Mouse (Mus musculus) CH12.LX (cell line): ENCODE data around the gene Mthfd2. TPM values are rescaled to one million over a fixed set of nuclear protein-coding genes. Genes with fewer than 3 reads are reported as not detected.

Experiments
- DNase-seq: peaks from one replicate; pipeline ENCODE4 v3.0.0-alpha.2; 2013; ENCODE audit errors: extremely low read depth
- H3K27ac ChIP-seq: 2 replicates; pipeline ENCODE4 v1.5.1; 2012; ENCODE audit warnings: low read depth, mild to moderate bottlenecking, control low read depth, moderate library complexity; ENCODE audit not compliant: insufficient read depth
- H3K27me3 ChIP-seq: replicated peaks from 2 replicates; pipeline ENCODE3; 2012; ENCODE audit warnings: inconsistent platforms
- H3K36me3 ChIP-seq, 2 experiments: replicated peaks in 1 of 2; 2 replicates each; pipeline versions ENCODE3 to v1.6.1; 2012; ENCODE audit warnings: inconsistent platforms in 1 of 2, low read length in 1 of 2, mild to moderate bottlenecking in 1 of 2, mixed read lengths in 1 of 2, moderate library complexity in 1 of 2; ENCODE audit not compliant: control insufficient read depth in 1 of 2, insufficient read depth in 1 of 2
- H3K4me1 ChIP-seq, 2 experiments: 2 replicates each; pipeline ENCODE4 v1.6.1; 2012; ENCODE audit warnings: inconsistent platforms in 1 of 2, moderate library complexity in 1 of 2; ENCODE audit not compliant: insufficient read depth in 2 of 2, control insufficient read depth in 1 of 2
- H3K4me2 ChIP-seq: 2 replicates; pipeline ENCODE4 v1.6.1; 2012; ENCODE audit warnings: low read depth, mild to moderate bottlenecking, control low read depth; ENCODE audit not compliant: poor library complexity, insufficient read depth, severe bottlenecking
- H3K4me3 ChIP-seq, 3 experiments: fragments of 150-350 bp in 1 of 3; sonication (generic) in 1 of 3; replicated peaks in 1 of 3; 2 replicates each; pipeline versions ENCODE3 to v1.5.1; 2011 to 2012; ENCODE audit warnings: low read depth in 2 of 3, low read length in 2 of 3, mild to moderate bottlenecking in 2 of 3, moderate library complexity in 2 of 3, control low read depth in 1 of 3, improper control_type of control experiment in 1 of 3, inconsistent platforms in 1 of 3, mixed read lengths in 1 of 3; ENCODE audit not compliant: poor library complexity in 1 of 3
- H3K79me2 ChIP-seq: replicated peaks from 2 replicates; pipeline ENCODE4 v1.6.1; 2012; ENCODE audit warnings: mild to moderate bottlenecking, moderate library complexity; ENCODE audit not compliant: control insufficient read depth, poor library complexity, insufficient read depth, severe bottlenecking; ENCODE audit errors: extremely low read depth
- H3K9ac ChIP-seq: 2 replicates; pipeline ENCODE4 v1.6.1; 2012; ENCODE audit warnings: low read depth, mild to moderate bottlenecking, control low read depth, moderate library complexity; ENCODE audit not compliant: insufficient read depth
- H3K9me3 ChIP-seq: replicated peaks from 2 replicates; pipeline ENCODE3; 2012; ENCODE audit warnings: low read length, inconsistent platforms, mixed read lengths
- BHLHE40 ChIP-seq: IDR thresholded peaks from 2 replicates; pipeline ENCODE4 v1.6.1; 2011; ENCODE audit warnings: mild to moderate bottlenecking, low read depth, low read length, improper control_type of control experiment
- CHD1 ChIP-seq: IDR thresholded peaks from 2 replicates; pipeline ENCODE4 v1.6.1; 2012; ENCODE audit warnings: low read depth, low read length, improper control_type of control experiment, inconsistent platforms
- CHD2 ChIP-seq: IDR thresholded peaks from 2 replicates; pipeline ENCODE4 v1.6.1; 2011; ENCODE audit warnings: low read length, improper control_type of control experiment
- CTCF ChIP-seq, 2 experiments: IDR thresholded peaks in 1 of 2; conservative IDR thresholded peaks in 1 of 2; 2 replicates each; pipeline ENCODE4 v1.5.1; 2011 to 2012; ENCODE audit warnings: low read depth in 2 of 2, low read length in 2 of 2, improper control_type of control experiment in 1 of 2, inconsistent platforms in 1 of 2, mild to moderate bottlenecking in 1 of 2, moderate library complexity in 1 of 2
- E2F4 ChIP-seq: IDR thresholded peaks from 2 replicates; pipeline ENCODE4 v1.6.1; 2011; ENCODE audit warnings: low read depth, low read length, improper control_type of control experiment; ENCODE audit not compliant: insufficient replicate concordance
- ELF1 ChIP-seq: IDR thresholded peaks from 2 replicates; pipeline ENCODE4 v1.6.1; 2014; ENCODE audit warnings: low read depth, mild to moderate bottlenecking, inconsistent platforms, low read length, improper control_type of control experiment
- IRF4 ChIP-seq: IDR thresholded peaks from 2 replicates; pipeline ENCODE4 v1.6.1; 2014; ENCODE audit warnings: low read depth, mild to moderate bottlenecking, inconsistent platforms, low read length, improper control_type of control experiment
- JUND ChIP-seq: conservative IDR thresholded peaks from 2 replicates; pipeline ENCODE4 v1.6.1; 2011; ENCODE audit warnings: low read depth, low read length, improper control_type of control experiment
- MAZ ChIP-seq: IDR thresholded peaks from 2 replicates; pipeline ENCODE4 v1.6.1; 2012; ENCODE audit warnings: low read depth, mild to moderate bottlenecking, inconsistent platforms, low read length, improper control_type of control experiment, moderate library complexity
- MYC ChIP-seq: IDR thresholded peaks from 2 replicates; pipeline ENCODE4 v1.6.1; 2011; ENCODE audit warnings: low read depth, mild to moderate bottlenecking, improper control_type of control experiment, low read length
- NELFE ChIP-seq: IDR thresholded peaks from 2 replicates; pipeline ENCODE4 v1.6.1; 2011; ENCODE audit warnings: low read depth, low read length, improper control_type of control experiment
- PAX5 ChIP-seq: IDR thresholded peaks from 2 replicates; pipeline ENCODE4 v1.6.1; 2012; ENCODE audit warnings: low read length, inconsistent platforms, mixed read lengths
- POLR2A ChIP-seq: IDR thresholded peaks from 2 replicates; pipeline ENCODE4 v1.6.1; 2011; ENCODE audit warnings: low read depth, mild to moderate bottlenecking, improper control_type of control experiment, low read length
- POLR2AphosphoS2 ChIP-seq: IDR thresholded peaks from 2 replicates; pipeline ENCODE4 v1.6.1; 2011; ENCODE audit warnings: low read depth, low read length, improper control_type of control experiment
- RAD21 ChIP-seq: IDR thresholded peaks from 2 replicates; pipeline ENCODE4 v1.6.1; 2011; ENCODE audit warnings: low read depth, mild to moderate bottlenecking, low read length, improper control_type of control experiment, moderate library complexity
- RCOR1 ChIP-seq: conservative IDR thresholded peaks from 2 replicates; pipeline ENCODE4 v1.6.1; 2012; ENCODE audit warnings: low read depth, mild to moderate bottlenecking, inconsistent platforms, low read length, improper control_type of control experiment
- USF1 ChIP-seq: IDR thresholded peaks from 2 replicates; pipeline ENCODE4 v1.6.1; 2014; ENCODE audit warnings: low read depth, mild to moderate bottlenecking, inconsistent platforms, low read length, improper control_type of control experiment
- ZC3H11A ChIP-seq: IDR thresholded peaks from 2 replicates; pipeline ENCODE4 v1.6.1; 2012; ENCODE audit warnings: low read depth, mild to moderate bottlenecking, inconsistent platforms, low read length, improper control_type of control experiment
- ZKSCAN1 ChIP-seq: IDR thresholded peaks from 2 replicates; pipeline ENCODE4 v1.6.1; 2012; ENCODE audit warnings: low read depth, inconsistent platforms, low read length, improper control_type of control experiment, borderline replicate concordance
- ZMIZ1 ChIP-seq: IDR thresholded peaks from 2 replicates; pipeline ENCODE4 v1.6.1; 2012; ENCODE audit warnings: low read depth, mild to moderate bottlenecking, inconsistent platforms, low read length, improper control_type of control experiment
- dilution Hi-C: fragments of 300-500 bp; cut with MboI; formaldehyde crosslinking; loops from 2 replicates; pipeline ENCODE4 v1.14.3; 2020; ENCODE audit warnings: low sequenced_read_pairs; ENCODE audit not compliant: extremely low pct_unique_long_range_greater_than_20kb, extremely low pct_ligation_motif_present
- in situ Hi-C: fragments of 300-500 bp; cut with MboI; formaldehyde crosslinking; loops from 3 replicates; pipeline ENCODE4 v1.14.3; 2019; ENCODE audit warnings: low sequenced_read_pairs, low pct_ligation_motif_present, low pct_unique_long_range_greater_than_20kb, mixed read lengths
- polyA plus RNA-seq: library from polyadenylated mRNA; unstranded; fragments of >175 nt; gene quantifications from 2 replicates; pipeline ENCODE4 v1.2.1, GENCODE M21; 2012; ENCODE audit warnings: low read depth; ENCODE audit not compliant: insufficient read length
- total RNA-seq, 2 experiments: library from RNA; depleted of rRNA; stranded (reverse); fragments of 300-350 nt in 1 of 2; fragments of >200 nt in 1 of 2; gene quantifications; 2 replicates each; pipeline ENCODE4 v1.2.3; 2012 to 2014

Gene Mthfd2
- total and polyA plus RNA-seq, 3 experiments, result 286 to 351 (median 327) TPM

DNA sequence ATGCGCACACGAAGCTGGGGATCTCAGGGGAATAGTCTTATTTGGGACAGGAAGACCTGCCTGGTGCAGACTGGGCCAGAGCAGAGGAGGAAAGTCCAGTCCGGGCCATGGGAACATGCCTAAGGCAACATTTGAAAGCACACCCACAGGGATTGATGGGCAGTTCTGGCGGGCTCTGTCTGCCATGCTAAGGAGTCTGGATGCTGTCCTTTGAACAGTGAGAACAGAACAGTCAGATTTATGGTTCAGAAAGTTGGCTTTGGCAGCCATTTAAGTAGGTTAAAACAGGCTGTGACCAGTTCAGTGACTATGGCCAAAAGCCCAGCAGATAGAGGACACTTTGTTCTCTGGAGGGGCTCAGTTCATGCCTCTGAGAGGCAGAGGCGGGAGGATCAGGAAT is 23.4 kb downstream of the Mthfd2 start:
- H3K79me2 ChIP-seq, result no peaks in the 10 kb centered on the region
- no peak overlapping the region for H3K9ac ChIP-seq
- peaks cover 40 to 54% of the 10 kb centered on the region in 2 experiments for H3K36me3 ChIP-seq
- H3K4me1 ChIP-seq, result no peaks in the 10 kb centered on the region
- no peak for TF ChIP-seq BHLHE40
- peak; percentile 33; the same call in 1 of the 2 replicates for TF ChIP-seq ZMIZ1
- 0 out of 2 replicates have a peak, but pooled peaks have one; percentile 2 for TF ChIP-seq POLR2AphosphoS2
- no peak for TF ChIP-seq NELFE
- dilution Hi-C loops, result no loop called here
- in situ Hi-C loops, result no loop called here
- no peak overlapping the region for H3K27ac ChIP-seq
- no peak for DNase-seq
- no peaks in the 10 kb centered on the region for H3K27me3 ChIP-seq
- H3K4me2 ChIP-seq, result no peak overlapping the region
- H3K9me3 ChIP-seq, result no peaks in the 10 kb centered on the region
- H3K4me3 ChIP-seq, result no peak overlapping the region

GRCm38 (mm10) chr6:83301294-83301693 is 24.4 kb downstream of the Mthfd2 start:
- no peaks in the 10 kb centered on the region for H3K27me3 ChIP-seq
- H3K27ac ChIP-seq, result no peak overlapping the region
- no peaks in the 10 kb centered on the region for H3K9me3 ChIP-seq
- no peaks in the 10 kb centered on the region for H3K79me2 ChIP-seq
- in situ Hi-C loops, result no loop called here
- no peak for DNase-seq
- peaks cover 30 to 45% of the 10 kb centered on the region in 2 experiments for H3K36me3 ChIP-seq
- H3K9ac ChIP-seq, result no peak overlapping the region
- no peak overlapping the region for H3K4me2 ChIP-seq
- H3K4me1 ChIP-seq, result no peaks in the 10 kb centered on the region
- dilution Hi-C loops, result no loop called here
- TF ChIP-seq USF1 (no peak), MAZ (no peak), POLR2A (no peak), ZC3H11A (no peak), CHD2 (no peak), NELFE (no peak), RCOR1 (no peak), E2F4 (no peak), CTCF (conservative IDR thresholded peaks at IDR 0.05 in 1 of 2, IDR thresholded peaks at IDR 0.05 in 1 of 2; ENCODE audit: low read depth in 2 of 2, low read length in 2 of 2) (no peak), IRF4 (no peak), MYC (no peak), ELF1 (no peak), POLR2AphosphoS2 (no peak), RAD21 (no peak), ZKSCAN1 (no peak), PAX5 (no peak), CHD1 (no peak), JUND (no peak)
- H3K4me3 ChIP-seq, result no peak overlapping the region
